Mouse (Mus musculus) cerebellum, adult 9-11 months (tissue): Measurements from ENCODE around the gene Tril.

ENCODE experiments used
- DNase-seq: peaks from one replicate; pipeline ENCODE4 v3.0.0; 2022

Gene Tril

DNA sequence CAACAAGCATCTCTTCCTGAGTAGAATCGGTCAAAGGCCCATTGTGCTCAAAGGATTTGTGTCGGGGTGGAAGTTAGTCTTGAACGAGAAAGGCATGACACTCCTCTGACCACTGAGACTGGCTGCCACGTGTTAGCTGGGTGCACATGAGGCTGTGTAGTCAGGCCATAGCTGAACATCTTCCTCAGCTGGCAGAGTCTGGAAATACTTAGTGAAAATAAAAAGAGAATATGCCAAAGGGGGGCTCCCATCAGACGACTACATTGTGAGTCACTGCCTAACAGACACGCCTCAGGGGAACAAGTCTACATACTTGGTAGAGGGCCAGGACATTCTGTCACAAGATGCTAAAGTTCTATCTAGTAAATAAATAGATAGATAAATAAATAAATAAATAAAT, 16.5 kb downstream of the Tril start:
- no peak for DNase-seq

DNA sequence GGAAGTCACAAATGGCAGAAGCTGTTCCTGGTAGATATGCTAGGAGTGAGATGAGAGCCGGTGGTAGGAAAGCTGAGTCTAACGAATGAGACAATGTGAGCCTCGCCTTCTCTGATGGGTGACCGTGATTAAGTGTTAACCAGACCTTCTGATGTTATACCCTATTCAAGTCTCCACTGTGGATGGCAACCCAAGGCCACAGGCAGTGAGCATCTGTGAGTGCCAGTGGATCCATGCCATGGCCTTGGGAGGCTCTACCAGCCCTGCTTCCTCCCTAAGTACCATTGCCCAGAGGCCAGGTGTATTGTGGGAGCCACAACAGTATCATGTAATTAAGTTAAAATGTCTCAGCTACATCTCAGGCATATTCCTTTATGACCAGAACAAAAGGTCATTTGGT, 17.1 kb downstream of the Tril start:
- DNase-seq, result no peak

DNA sequence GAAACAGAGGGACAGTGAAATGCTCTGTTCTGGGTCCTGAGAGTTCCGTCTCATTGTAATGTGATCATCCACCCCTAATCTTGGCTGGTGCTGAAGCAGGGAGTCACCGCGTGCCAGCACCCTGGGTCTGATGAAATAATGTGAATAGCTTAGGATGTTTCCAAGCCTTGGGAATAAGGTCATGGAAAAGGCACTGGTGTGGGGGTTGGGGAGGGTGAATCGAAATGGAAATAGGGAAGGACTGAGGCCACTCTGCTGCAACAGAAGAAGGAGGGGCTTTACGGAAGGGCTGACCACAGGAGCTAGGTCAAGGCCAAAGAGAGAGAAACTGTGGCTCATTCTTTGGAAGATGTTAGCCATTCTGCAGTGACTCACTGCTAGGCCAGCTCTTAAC, 18.7 kb downstream of the Tril start:
- peak; percentile 41 for DNase-seq

DNA sequence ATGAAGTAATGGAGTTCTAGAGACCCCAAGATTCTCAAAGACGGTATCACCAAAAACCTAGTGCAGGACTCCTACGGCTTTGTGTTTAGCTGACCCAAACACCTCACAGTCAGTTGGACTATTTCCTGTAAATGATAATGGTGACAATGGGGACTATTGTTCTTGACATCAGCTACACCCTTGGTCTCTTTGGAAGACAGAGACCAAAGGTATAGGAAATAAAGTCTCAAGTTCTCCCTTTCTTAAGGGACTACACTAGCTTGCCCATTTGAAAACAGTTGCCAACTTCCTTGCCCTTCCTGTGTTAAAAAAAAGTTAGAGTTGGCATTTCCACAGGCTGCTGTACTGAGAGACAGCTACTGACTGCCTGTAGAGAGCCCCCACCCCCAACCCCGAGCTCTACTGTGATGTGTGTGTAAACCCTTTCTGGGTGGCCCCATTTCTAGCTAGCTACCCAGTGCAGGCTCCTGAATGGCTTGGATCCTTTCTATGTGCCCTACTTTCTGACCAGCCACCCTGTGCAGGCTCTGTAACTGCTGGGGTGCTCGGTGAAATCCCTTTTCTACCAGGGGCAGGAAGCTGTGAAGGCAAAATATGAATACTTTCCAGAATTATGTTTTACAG, 19.2 kb downstream of the Tril start:
- DNase-seq, result peak; percentile 25

DNA sequence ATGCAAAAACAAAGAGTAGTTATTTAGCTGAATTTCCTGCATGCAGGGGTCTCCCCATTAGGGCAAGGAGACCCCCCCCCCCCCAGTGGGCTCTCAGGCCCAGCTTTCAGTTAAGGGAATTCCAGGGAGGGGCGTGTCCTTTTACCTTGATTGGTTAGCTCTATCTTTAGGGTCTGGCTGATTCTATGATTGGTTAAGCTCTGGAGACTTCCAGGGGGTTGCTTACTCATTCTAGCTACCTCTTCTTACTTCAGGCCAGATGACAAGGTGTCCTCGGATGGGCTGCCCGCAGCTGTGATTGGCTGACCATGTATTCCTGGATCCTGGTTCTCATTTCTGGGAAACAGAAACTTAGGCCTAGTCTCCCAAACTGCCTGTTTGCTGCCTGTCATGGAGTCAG, 21.8 kb downstream of the Tril start:
- no peak for DNase-seq

DNA sequence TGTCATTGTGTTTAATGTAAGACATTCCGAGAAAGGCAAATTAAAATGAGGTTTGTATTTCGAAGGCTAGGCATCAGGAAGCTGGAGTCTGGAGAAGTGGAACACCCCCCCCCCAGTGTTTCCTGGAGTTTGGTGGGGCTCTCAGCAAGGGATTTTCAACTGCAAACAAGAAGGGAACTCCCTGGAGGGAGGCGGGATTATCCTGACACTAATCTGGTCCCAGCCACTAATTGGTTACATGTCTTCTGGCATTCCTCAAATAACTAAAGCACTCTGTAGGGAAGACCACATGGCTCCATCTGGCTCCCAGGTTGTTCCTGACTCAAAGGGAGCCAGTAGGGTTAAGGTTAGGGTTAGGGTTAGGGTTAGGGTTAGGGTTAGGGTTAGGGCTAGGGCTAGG, 23.8 kb downstream of the Tril start:
- DNase-seq, result no peak

DNA sequence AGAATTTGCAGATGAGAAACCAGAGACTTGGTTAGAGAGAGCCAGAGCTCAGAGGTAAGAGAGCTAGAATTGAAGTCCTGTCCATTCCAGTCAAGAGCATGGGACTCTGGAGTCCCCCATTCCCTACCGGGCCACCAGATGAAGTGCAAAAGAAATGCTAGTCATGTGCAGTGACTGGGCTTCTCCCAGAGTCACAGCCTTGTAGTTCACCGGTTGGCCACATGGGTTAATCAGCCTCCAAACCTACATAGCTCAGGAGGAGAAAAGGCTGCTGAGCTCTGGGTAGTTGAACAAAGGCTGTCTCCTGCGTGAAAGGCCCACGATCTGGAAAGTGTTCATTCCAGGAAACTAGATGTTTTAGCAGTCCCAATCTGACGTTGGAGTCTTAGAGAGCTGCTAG, 24.8 kb downstream of the Tril start:
- DNase-seq, result peak; percentile 44

DNA sequence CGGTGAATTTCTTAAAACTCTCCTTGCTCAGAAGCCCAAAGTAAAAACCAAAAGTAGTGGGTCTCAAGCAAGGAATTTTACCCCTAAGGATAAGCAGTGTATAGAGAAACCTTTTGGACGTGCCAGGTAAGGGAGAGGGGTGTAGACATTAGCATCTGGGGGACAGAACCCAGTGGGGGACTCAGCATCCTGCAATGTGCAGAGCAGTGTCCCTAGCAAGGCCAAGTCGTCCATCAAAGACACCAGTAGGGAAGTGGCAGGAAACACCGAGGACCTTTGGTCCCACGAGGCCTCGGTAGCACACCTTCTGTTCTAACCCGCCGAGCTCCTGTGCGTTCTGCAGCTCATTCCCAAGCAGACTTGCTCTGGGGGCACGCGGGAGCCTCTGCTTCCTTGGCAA, 25.6 kb downstream of the Tril start:
- DNase-seq, result no peak

DNA sequence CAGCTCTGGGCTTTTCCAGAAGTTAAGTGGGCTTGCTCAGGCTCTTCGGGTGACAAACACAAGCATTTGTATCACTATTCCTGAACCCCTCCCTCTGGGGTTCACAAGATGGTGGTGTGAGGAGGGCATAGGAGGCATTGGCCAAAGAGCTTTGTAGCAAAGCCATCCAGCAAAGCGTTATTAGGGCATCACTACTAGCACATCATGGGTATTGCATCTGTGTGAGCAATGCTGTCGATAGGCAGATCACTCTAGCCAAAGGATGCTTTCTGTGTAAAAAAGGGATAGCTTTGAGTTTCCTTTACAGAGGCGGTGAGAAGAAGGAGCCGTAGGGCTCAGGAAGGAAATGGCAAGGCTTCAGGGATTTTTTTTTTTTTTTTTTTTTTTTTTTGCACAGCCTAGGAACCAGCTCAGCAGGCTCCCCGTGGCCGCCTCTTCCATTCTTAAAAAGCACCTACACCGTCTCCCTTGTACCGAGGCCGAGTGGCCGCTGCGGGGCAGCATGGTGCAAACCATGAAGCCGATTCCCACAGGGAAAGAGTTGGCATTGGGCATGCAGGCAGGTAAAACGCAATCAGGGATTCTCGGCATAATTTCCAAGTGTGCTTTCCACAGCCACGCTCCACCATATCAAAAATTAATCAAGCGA, 26.2 kb downstream of the Tril start:
- DNase-seq, result peak; percentile 80

DNA sequence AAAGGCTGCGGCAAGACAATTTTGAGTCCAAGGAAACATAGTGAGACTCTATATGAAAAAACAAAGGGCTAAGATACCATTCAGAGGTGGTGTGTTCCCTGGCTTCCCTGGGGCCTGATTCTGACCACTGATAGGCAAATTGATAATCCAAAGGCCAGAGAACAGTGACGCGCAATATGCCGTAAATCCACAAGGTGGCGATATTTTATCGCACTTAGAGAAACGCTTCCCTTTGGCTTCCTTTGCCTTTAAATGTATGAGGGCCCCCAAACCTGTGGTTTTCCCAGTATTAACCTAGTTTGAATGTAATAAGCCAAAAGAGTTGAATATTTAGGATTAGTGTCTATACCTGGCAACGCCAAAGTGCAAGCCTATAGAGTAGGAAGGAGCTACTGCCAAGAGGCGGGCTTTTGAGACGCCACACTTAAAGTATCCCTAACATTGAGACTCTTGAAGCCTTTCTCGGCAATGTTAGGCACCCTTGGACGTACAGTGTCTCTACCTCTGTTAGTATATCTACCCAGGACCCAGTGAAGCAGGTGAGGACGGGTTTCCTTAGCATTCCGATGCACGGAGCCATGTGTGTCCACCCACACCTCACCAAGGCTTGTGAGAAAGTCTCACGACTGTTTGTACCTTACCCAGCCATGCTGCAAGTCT, 37.6 kb downstream of the Tril start:
- peak; percentile 25 for DNase-seq

DNA sequence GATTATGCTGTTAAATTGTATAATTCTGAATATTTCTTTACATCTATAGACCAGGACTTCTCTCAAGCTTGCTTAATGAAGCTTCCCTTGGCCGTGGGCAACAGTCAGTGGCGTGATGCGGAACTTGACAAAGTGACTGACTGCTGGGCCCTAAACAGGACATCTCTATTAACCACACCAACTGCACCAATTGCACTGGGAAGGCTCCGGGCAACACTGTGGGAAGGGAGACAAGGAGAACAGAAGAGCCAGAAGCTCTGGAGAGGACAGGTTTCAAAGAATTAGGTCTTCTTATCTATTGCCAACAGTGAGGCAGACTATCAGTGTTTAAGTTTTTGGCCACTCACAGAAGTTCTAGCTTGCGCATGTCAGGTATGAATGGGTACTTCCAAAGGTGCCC, 38.4 kb downstream of the Tril start:
- DNase-seq, result no peak

DNA sequence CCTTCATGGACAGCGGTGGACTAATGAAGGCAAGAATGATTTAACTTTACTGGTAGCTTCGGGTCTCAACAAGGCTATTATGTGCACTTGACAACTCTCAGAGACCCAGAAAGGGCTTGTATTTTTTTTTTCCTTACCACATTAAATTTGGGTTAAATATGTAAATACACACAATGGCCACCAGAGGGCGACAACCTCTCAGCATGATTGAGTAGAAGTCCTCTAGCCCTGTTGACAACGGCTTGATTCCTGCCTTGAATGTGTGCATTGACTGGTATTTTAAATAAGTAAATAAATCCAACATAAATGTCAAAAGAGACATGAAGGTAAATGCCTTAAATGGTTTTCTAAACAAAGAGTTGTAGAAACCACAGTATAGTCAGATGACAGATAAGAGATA, 39.5 kb downstream of the Tril start:
- peak; percentile 30 for DNase-seq

DNA sequence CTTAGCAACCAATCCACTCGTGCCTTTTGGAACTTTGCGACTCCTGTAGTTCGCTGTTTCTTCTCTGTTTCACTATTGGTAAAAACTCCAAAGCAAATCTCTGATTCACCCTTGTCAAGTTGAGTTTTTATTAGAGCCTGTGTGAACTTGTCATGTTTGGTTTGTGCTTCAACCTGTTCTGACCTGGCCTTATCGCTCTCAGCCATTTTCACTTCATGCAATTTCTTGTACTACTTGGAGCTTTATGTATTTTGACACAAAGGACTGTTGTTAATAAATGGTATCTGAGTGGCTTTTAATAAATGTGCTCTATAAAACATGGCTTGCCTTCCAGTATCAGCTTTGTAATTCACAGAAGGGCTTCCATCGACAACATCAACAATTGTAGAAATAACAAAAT, 40.6 kb downstream of the Tril start:
- DNase-seq, result no peak

DNA sequence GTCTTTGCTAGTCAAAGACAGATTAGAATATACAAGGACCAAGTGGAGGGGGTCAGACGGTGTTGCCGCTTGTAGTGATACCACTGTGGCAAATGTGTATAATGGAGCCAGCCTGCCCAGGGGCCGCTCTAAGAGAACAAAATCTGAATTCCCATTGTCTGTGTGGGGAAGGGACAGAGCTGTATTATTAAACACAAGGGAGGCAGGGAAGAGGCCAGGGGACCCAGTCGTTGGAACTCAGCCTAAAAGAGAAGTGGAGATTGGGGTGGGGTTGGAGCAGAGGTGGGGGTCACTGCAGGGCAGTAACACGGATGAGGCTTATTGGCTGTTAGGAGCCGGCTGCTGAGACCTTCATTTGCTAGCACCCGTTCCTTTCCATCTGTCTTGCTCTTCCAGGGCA, 41.1 kb downstream of the Tril start:
- DNase-seq, result no peak

DNA sequence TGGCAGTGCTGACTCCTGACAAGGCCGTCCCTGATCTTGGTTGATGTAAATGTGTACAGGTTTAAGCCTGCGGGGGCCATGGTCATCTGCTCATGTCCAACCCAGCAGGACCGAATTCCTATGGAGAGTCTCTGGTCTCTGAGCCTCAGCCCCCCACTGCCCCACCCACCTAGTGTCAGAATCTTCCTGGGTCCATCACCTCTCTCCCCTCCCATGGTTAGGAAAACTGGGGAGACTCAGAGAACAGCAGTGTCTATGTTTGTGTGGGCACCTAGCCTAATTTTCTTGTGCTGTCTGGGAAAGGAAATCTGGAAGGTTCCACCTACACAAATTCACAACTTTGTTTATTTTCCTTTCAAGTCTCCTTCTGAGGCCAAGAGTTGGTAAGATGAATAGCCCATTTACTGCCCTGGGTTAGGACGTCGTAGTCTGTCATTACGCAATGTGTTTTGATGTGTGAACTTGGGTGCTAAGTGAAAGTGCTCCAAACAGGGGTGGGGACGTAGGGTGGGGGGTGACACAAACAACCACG, 42.1 kb downstream of the Tril start:
- DNase-seq, result no peak

DNA sequence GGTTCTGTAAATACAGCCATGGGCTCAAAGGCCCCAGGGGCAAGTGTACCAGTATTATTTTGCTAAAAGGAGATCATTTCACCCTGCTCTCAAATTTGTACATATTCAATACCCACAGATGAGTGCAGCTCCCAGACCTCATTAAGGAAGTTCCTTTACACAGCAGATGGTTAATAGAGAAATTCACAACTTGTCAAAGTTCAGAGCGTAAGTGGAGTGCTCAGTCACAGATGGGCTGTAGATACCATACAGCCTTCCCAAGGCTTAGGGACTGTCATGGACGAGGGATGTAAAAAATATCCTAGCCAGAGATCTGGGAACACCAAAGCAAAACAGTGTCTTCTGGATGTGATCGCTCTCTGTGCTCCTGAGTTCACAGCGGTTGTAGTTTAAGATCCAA, 52.4 kb downstream of the Tril start:
- no peak for DNase-seq

DNA sequence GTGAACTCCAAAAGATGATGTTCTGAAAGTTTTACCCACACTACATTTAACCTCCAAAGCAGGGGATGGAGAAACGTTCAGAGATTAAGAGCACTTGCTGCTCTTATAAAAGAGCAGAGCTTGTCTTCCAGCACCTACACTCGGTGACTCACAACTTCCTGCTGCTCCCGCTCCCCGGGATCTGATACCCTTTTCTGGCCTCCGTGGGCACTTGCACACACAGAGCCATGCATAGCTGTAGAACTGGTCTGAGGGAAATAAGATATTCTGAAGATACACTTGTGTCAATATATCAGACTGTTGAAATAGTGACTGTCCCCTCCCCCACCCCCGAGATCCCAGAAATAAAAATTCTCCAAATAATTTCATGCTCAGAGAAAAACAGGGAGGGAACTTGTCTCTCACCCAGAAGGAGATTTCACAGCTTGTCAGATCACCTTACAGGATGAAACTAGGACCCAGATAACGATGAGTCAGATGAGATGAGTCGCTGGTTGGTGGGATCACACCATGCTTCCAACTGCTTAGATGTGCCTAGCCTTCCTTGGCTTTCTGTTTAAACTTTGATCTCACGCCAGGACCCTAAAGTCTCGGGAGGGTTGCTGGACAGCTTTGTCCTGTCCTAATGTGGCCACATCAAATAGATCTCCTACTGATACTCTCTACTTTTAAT, 54.3 kb downstream of the Tril start:
- DNase-seq, result no peak

DNA sequence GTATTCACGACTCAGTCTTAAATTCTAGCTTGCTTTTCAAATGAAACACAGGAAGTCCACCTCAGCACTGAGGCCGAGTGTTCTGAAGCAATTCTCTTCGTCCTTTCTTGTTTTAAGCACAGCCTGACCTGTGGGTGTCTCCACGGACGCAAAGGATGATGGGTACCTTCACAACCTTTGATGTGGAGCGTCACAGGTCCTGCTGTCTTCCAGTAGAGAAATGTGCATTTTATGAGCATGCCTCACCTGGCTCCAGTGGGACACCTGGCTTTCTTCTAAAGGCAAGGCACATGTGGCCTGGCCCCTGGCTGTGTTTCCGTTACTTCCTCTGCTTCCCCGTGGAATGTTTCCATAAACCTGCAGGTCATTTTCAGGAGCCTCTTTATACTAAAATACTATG, 54.9 kb downstream of the Tril start:
- DNase-seq, result no peak
